Mouse (Mus musculus) heart, embryonic 16.5 days (tissue): ENCODE data around the gene Pten. TPM values are rescaled to one million over a fixed set of nuclear protein-coding genes. Genes with fewer than 3 reads are reported as not detected.
"Not testable (repeated sequence)": the region's sequence is repeated elsewhere in the genome, so short reads cannot be mapped to it uniquely, and the experiment has no call there.

Source experiments
- ATAC-seq: fragments of 200-750 bp; cut with Nextera tagmentation; replicated peaks from 2 replicates; pipeline ENCODE4 v1.8.0; 2017; ENCODE audit warnings: moderate number of reproducible peaks; ENCODE audit not compliant: insufficient read depth, low FRiP score; ENCODE audit errors: extremely low read depth
- H3K27ac ChIP-seq: fragments of 300-500 bp; sonication (generic); 2 replicates; pipeline ENCODE4 v1.5.1; 2014; ENCODE audit warnings: mild to moderate bottlenecking, low read length, control low read depth, moderate library complexity
- H3K27me3 ChIP-seq: fragments of 300-500 bp; sonication (generic); 2 replicates; pipeline ENCODE4 v1.6.1; 2014; ENCODE audit warnings: low read length, mixed read lengths; ENCODE audit not compliant: control insufficient read depth, insufficient read depth
- H3K36me3 ChIP-seq: fragments of 300-500 bp; sonication (generic); 2 replicates; pipeline ENCODE4 v1.6.1; 2014; ENCODE audit not compliant: control insufficient read depth, insufficient read depth
- H3K4me1 ChIP-seq: fragments of 300-500 bp; sonication (generic); 2 replicates; pipeline ENCODE4 v1.6.1; 2014; ENCODE audit warnings: low read length, mixed read lengths; ENCODE audit not compliant: control insufficient read depth, insufficient read depth
- H3K4me2 ChIP-seq: fragments of 300-500 bp; sonication (generic); 2 replicates; pipeline ENCODE4 v1.6.1; 2014; ENCODE audit warnings: low read depth, mild to moderate bottlenecking, control low read depth, low read length
- H3K4me3 ChIP-seq: fragments of 300-500 bp; sonication (generic); 2 replicates; pipeline ENCODE4 v1.5.1; 2014; ENCODE audit warnings: mild to moderate bottlenecking, control low read depth, low read length
- H3K9ac ChIP-seq: fragments of 300-500 bp; sonication (generic); 2 replicates; pipeline ENCODE4 v1.6.1; 2014; ENCODE audit warnings: low read length, control low read depth
- H3K9me3 ChIP-seq: fragments of 300-500 bp; sonication (generic); replicated peaks from 2 replicates; pipeline ENCODE4 v1.6.1; 2016; ENCODE audit warnings: low read length; ENCODE audit not compliant: control insufficient read depth
- WGBS: fragments of 180-500 bp; shearing (Covaris S2); extraction: QIAGEN DNeasy Blood & Tissue Kit; methylation state at CpG from one replicate; pipeline ENCODE4 v1.1.7; 2014; 5-methylcytosine and 5-hydroxymethylcytosine counted together
- polyA plus RNA-seq: library from polyadenylated mRNA; unstranded; fragments of >200 nt; fragmentation: Nextera tagmentation; extraction: Ambion mirVana; gene quantifications from 2 replicates; pipeline ENCODE4 v1.2.1, GENCODE M21; 2015

Pten gene
- polyA plus RNA-seq, 1 experiment from 2014 or later = 4.7 TPM

DNA sequence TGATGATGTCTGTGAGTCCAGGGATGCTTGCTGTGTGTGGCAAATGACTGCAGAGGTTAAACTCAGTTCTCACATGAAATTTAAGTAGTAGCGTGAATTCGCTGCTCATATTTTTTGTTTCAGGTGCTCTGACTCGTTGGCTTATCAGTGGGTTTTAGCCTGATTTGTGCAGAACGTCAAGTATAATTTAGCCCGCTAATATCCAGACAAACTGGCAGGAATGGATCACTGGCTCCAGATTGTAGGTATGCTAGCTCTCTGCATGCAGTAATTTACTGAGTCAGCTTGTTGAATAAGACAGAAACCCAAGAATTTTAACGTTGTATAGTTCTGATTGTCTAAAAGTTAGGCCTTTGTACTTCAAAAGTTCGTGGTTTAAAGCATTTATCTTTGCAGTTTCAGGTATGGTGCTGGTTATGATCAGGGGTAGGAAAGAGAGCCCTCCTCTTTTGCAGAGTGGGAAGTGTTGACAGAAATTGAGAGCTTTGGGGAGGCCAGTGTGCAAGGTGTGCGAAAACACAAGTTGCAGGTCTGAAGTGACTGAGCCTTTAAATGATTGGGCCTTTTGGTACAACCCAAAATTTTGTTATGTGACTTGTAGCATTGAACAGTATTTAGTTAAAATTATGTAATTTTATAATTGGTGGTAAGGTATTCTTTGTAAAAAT, 2.2 kb downstream of the Pten start:
- no peak for ATAC-seq
- WGBS = 2% methylated on average over 8 of the region's 8 CpGs
- no peaks in the 10 kb centered on the region for H3K27me3 ChIP-seq
- peak overlapping the region; percentile 92 for H3K4me3 ChIP-seq
- H3K9ac ChIP-seq = peak overlapping the region; percentile 93
- H3K4me2 ChIP-seq = peak overlapping the region; percentile 89
- H3K4me1 ChIP-seq = peaks cover 23% of the 10 kb centered on the region
- H3K36me3 ChIP-seq = no peaks in the 10 kb centered on the region
- no peak overlapping the region for H3K27ac ChIP-seq
- H3K9me3 ChIP-seq = no peaks in the 10 kb centered on the region

- peak overlapping the region; percentile 41 for H3K4me3 ChIP-seq
- no peaks in the 10 kb centered on the region for H3K36me3 ChIP-seq
- H3K9ac ChIP-seq = peak overlapping the region; percentile 55
- H3K4me1 ChIP-seq = peaks cover 21% of the 10 kb centered on the region
- no peaks in the 10 kb centered on the region for H3K27me3 ChIP-seq
- ATAC-seq = no peak
- H3K4me2 ChIP-seq = peak overlapping the region; percentile 68
- WGBS = 32% methylated on average over 6 of the region's 6 CpGs
- no peaks in the 10 kb centered on the region for H3K9me3 ChIP-seq
- H3K27ac ChIP-seq = no peak overlapping the region
These were observed 3.2 kb downstream of the Pten start for GRCm38 (mm10) chr19:32760499-32760898.

DNA sequence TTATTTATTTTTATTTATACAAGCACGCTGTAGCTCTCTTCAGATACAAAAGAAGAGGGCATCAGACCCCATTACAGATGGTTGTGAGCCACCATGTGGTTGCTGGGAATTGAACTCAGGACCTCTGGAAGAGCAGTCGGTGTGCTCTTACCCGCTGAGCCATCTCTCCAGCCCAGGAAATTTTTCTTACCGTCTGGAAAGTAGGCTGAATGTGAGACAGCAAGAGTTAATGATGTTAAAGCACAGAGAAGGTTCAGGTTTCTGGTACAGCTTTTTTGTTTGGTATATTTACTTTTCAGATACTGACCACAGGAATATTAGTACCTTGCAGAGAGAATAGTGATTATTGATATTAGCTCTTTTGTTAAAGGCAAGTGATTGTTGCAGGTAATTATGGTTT, 3.9 kb downstream of the Pten start:
- ATAC-seq = no peak
- 66% methylated on average over 4 of the region's 4 CpGs for WGBS
- no peak overlapping the region for H3K27ac ChIP-seq
- H3K9me3 ChIP-seq = no peaks in the 10 kb centered on the region
- H3K36me3 ChIP-seq = peaks cover 4% of the 10 kb centered on the region
- peaks cover 23% of the 10 kb centered on the region for H3K4me1 ChIP-seq
- H3K4me2 ChIP-seq = peak overlapping the region; percentile 68
- no peak overlapping the region for H3K9ac ChIP-seq
- no peak overlapping the region for H3K4me3 ChIP-seq
- no peaks in the 10 kb centered on the region for H3K27me3 ChIP-seq

DNA sequence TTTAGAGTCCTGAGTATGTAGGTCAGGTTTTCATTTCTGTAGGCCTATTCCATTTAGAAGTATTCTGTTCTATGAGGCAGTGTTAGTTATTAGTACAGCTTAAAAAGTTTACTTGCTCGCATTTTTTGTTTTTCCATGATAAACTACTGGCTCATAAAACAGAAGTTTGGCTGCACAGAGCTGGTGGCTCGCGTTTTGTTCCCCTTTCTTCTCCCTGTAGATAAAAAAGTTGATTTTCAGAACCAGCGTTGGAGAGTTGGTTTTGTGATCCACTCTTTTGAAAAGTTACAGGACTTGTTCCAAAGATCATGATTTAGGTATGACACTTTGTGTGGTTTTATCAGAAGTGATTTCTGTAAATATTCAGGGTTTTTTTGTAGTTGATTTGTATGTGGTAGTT, 5.2 kb downstream of the Pten start:
- Histone ChIP-seq H3K9ac (no peak overlapping the region), H3K4me1 (peaks cover 26% of the 10 kb centered on the region), H3K4me2 (no peak overlapping the region), H3K27me3 (no peaks in the 10 kb centered on the region), H3K9me3 (no peaks in the 10 kb centered on the region), H3K27ac (no peak overlapping the region), H3K4me3 (no peak overlapping the region), H3K36me3 (peaks cover 4% of the 10 kb centered on the region)
- 62% methylated on average over 4 of the region's 4 CpGs for WGBS
- no peak for ATAC-seq

GRCm38 (mm10) chr19:32778411-32778810, 21.1 kb downstream of the Pten start:
- H3K9me3 ChIP-seq = no peaks in the 10 kb centered on the region
- no peaks in the 10 kb centered on the region for H3K27me3 ChIP-seq
- H3K27ac ChIP-seq = no peak overlapping the region
- H3K4me3 ChIP-seq = no peak overlapping the region
- H3K4me2 ChIP-seq = no peak overlapping the region
- H3K36me3 ChIP-seq = peaks cover 3% of the 10 kb centered on the region; the same call in 1 of the 2 replicates
- H3K9ac ChIP-seq = no peak overlapping the region
- no peak for ATAC-seq
- 14% methylated on average over 2 of the region's 2 CpGs for WGBS
- peaks cover 6% of the 10 kb centered on the region for H3K4me1 ChIP-seq

DNA sequence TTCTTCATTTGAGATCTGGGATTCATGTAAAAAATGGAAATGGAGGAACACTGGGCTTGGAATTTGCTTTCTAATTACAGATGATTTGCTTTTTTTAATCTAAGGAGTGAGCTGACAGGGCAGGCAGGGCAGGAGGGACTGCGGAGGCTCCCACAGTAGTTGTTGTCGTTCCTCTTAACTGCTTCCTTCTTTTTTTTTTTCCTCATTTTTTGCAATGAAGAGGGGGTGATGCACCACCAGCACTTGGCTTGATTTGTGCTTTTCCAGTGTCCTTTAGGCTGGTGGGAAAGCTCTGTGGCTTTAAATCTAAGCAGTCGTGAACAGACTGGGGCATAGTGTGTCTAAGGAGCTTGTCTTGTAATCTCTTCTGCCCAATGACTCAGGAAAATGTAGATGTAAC, 21.8 kb downstream of the Pten start:
- no peak for ATAC-seq
- H3K4me3 ChIP-seq = no peak overlapping the region
- H3K9ac ChIP-seq = no peak overlapping the region; the same call in 1 of the 2 replicates
- H3K36me3 ChIP-seq = peaks cover 2% of the 10 kb centered on the region; the same call in 1 of the 2 replicates
- WGBS = 63% methylated on average over 3 of the region's 3 CpGs
- no peaks in the 10 kb centered on the region for H3K9me3 ChIP-seq
- no peaks in the 10 kb centered on the region for H3K27me3 ChIP-seq
- H3K4me2 ChIP-seq = no peak overlapping the region
- H3K4me1 ChIP-seq = peaks cover 6% of the 10 kb centered on the region
- no peak overlapping the region for H3K27ac ChIP-seq

DNA sequence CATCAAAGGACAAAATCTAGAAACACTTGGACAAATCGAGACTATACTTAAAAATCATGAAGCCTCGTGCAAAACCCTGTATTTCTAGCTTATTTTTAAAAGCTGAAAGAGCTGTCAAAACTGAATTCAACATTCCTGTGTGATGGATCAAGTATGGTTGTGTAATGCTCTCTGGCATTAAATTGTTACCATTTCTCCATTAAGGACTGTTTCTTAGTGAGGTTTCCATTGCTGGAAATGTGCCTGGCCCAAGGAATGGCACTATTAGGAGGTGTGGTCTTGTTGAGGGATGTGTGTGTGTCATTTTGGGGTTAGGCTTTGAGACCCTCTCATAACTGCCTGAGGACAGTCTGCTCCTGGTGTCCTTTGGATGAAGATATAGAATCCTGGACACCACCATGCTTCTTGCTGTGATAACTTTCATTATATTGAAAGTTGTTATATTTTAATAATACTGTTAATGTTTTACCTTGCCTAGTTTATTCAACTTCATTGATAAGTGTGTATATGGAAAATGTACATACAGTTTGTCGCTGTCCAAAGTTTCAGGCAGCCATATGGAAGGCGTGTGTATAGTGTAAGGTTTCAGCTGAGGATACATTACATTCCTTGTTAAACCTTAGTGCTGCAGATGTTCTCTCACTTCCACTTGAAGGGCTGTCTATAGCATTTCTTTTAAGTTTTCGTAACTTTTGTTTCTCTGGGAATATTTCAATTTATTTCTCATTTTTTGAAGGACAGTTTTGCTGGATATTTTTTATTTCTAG, 24.2 kb downstream of the Pten start:
- Histone ChIP-seq H3K4me3 (no peak overlapping the region), H3K27me3 (no peaks in the 10 kb centered on the region), H3K36me3 (peaks cover 5% of the 10 kb centered on the region; the same call in 1 of the 2 replicates), H3K4me2 (no peak overlapping the region), H3K9ac (no peak overlapping the region), H3K27ac (no peak overlapping the region), H3K9me3 (no peaks in the 10 kb centered on the region), H3K4me1 (peaks cover 6% of the 10 kb centered on the region)
- ATAC-seq = no peak
- 89% methylated on average over 5 of the region's 5 CpGs for WGBS

GRCm38 (mm10) chr19:32787388-32787787, 30.1 kb downstream of the Pten start:
- not testable (repeated sequence) for H3K4me2 ChIP-seq, H3K9ac ChIP-seq, H3K27me3 ChIP-seq, H3K36me3 ChIP-seq, H3K27ac ChIP-seq, H3K4me3 ChIP-seq, H3K9me3 ChIP-seq, ATAC-seq
- WGBS = 37% methylated on average over 4 of the region's 4 CpGs
- H3K4me1 ChIP-seq = peaks cover 20% of the 10 kb centered on the region

- not testable (repeated sequence) for H3K9ac ChIP-seq, H3K4me3 ChIP-seq, H3K27ac ChIP-seq, H3K36me3 ChIP-seq, H3K27me3 ChIP-seq, ATAC-seq, H3K4me2 ChIP-seq, H3K9me3 ChIP-seq
- 82% methylated on average over 3 of the region's 3 CpGs for WGBS
- H3K4me1 ChIP-seq = peaks cover 23% of the 10 kb centered on the region
These were observed 30.7 kb downstream of the Pten start for GRCm38 (mm10) chr19:32788016-32788415.
